Mouse (Mus musculus) heart, postnatal 4 days (tissue): Measurements from ENCODE around the gene Trim31. TPM values are rescaled to one million over a fixed set of nuclear protein-coding genes. Genes with fewer than 3 reads are reported as not detected.

Source experiments
- DNase-seq: peaks from one replicate; pipeline ENCODE4 v3.0.0; 2021
- total RNA-seq, 2 experiments: library from RNA; stranded (reverse); gene quantifications; 2 replicates each; pipeline ENCODE4 v1.2.3; 2021

Trim31 gene
- total RNA-seq, 2 experiments from 2014 or later, result not detected

DNA sequence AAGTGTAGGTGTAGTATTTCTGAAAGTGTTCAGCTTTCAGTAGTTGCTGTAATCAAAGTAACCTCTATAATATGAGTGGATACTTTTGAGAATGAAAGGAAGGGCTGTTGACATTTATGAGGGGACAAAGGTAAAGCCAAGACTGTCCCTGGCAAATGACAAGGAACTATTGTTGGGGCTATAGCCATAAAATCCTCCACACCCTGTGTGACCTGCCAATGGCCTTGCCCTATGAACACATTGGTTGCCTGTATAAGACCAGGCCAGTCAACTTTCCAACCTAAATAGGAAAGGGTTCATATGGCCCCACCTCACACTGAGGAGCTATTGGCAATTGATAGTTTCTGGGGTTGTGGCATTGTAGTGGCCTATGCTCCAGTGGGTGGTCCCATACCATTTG, 853 bp upstream of the Trim31 start:
- no peak for DNase-seq

DNA sequence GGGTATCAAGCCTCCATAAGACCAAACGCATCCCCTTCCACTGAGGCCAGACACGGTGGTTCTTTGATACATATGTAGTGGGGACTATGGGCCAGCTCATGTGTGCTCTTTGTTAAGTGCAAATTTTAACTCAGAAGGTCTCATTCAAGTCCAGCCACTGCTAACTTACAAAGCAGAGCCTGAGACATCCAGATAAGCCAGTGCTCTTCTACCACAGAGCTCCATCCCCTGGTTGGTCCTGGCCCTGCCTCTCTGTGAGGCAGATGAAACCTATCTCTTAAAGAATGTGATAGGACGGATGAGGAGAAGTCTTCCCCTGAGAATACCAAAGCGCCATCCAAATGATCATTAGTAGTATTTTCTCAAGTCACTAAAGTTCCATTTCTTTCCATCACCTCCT, 1.5 kb downstream of the Trim31 start:
- DNase-seq, result no peak

DNA sequence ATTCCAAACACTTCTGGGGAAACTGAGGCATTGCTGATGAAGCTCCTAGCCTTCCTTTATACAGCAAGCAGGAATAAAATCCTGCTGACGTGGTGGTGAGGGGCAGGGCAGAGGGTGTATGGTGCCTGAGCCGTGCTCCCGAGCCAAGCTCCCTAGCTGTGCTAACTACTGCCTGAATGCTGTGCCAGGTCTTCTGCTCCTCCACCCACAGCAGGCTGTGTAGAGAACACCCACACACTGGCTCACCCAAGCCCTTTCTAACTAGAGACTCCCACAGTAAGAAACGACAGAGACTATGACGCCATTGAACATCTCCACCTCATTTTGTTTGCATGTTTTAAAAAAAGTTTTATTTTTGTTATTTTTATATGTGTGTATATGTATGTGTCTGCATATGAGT, 2.1 kb downstream of the Trim31 start:
- no peak for DNase-seq

DNA sequence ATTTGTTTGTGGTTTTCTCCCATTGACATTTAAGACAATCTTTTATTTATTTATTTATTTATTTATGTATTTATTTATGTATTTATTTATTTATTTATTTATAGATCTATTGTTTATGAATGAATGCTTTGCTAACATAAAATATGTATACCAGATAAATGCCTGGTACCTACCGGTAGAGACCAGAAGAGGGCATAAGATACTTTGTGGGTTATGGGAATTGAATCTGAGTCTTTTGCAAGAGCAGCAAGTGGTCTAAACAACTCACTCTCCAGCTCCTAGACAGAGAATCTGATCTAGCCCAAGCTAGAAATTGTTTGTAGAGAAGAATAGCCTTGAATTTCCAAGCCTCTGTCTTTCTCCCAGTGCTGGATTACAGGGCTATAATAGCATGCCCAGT, 2.8 kb downstream of the Trim31 start:
- DNase-seq, result no peak

DNA sequence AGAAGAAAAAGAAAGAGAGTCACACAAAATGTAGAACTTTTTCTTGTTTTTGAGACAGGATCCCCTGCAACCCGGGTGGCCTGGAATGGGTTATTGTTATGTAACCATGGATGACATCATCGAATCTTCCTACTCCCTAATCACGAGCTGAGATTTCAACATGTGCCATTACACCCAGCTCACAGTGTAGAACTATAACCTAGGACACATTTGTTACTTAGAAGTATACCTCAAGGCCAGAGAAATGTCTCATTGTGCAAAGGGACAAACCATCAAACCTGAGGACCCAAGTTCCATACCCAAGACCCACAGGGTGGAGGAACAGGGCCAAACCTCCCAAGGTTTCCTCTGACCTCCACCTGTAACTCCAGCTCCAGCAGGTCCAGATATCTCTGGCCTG, 5.7 kb downstream of the Trim31 start:
- no peak for DNase-seq

DNA sequence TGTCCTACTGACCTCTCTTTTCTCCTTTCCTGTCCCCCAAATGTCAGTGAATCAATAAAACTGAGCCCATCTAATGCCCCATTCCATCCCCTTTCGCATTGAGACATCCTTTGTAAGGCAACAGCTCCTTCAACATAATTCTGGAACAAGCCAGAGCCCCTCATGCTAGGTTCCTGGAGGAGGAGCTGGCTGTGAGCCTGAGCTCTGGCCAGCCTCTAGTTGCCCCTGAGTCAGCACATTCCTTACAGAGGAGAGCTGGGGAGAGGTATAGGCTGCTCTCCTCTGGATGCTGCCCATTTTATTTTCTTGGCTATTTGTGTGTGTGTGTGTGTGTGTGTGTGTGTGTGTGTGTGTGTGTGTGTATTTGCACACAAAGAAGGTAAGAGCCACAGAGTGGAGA, 10.3 kb downstream of the Trim31 start:
- no peak for DNase-seq

DNA sequence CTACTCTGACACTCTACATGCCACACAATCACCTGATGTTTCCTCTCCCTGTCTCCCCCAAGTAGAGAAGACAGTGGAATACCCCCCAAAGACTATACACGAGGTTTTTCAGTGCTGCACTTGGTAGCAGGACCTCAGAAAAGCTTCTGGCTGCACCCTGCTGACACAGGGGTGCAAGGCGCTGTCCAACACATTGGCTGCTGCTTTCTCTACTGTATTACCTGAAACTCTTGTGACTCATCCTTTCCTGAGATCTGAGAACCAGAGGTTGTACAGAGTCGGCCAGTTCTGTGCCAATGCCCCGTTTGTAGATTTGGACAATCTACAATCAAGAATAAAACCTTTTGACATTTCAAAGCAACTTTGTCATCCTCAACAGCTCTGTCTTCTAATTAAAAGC, 11.9 kb downstream of the Trim31 start:
- DNase-seq, result no peak

DNA sequence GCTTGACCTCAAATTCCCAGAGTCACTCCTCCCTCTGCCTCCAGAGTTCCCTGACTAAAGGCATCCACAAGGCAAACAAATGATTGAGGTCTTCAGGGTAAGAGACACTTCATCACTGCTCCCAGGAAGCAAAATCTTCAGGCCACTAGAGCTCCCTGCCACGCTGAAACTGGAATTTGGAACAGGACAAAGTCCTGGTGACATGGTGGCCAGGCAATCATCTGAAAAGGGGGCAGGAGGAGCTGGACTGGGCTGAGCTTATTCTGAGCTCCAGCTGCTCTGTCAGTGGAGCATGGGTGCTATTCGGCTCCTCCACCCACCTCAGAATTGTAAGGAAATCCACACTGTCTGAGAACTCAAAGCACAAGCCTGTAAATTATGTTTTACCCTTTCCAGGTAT, 14.1 kb downstream of the Trim31 start:
- DNase-seq, result no peak

DNA sequence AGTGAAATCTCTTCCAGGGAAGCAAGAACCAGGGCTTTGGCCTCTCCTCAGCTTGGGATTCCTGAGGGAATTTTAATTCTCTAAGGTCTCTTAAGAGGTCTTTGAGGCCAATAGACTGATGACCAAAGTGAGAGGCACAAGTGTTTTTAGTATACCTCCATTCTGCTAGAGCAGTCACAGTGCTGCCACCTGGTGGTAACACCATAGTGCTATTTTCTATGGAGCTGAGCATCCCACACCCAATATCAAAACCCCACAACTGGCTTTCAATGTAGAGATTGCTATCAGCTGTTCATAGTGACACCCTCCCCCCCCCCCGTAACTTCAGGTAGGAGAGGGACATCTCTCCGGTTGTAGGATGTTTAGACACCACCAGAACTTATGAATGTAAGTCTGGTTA, 16.2 kb downstream of the Trim31 start:
- DNase-seq, result peak; percentile 84

DNA sequence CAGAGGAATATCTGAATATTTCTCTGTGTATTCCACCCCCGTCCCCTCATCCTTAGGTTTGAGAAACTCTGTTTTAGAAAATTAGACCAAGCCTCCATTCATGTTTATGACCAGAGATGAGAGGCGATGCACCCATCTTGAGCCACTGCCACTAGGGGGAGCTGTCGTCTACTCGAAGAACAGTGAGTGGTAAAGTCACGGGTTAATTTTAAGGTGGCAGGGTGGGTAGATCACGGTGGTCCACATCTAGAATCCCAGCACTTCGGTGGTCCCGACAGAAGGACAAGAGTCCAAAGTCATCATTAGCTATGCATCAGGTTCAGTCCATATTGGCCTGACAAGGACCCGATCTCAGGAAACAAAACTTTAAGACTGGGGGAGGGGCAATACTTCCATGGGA, 17.2 kb downstream of the Trim31 start:
- DNase-seq, result peak; percentile 75

DNA sequence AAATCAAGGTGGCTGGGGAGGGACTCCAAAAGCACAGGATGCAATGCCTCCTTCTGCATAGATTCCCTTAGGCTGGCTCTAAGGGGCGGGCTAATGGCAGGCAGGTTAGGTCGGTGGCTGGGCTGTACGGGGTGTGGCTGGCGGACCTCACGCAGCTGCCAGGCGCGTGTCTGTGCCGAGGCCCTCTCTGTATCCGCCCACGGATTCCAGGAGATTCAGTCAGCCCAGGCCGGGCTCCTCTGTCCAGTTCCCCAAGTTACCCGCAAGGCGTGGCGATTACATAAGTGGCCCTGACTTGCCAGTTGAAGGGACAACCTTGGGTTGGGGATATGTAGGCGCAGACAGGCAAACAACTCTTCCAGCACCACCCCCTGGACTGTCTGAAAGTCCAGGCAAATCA, 22.3 kb downstream of the Trim31 start:
- no peak for DNase-seq

DNA sequence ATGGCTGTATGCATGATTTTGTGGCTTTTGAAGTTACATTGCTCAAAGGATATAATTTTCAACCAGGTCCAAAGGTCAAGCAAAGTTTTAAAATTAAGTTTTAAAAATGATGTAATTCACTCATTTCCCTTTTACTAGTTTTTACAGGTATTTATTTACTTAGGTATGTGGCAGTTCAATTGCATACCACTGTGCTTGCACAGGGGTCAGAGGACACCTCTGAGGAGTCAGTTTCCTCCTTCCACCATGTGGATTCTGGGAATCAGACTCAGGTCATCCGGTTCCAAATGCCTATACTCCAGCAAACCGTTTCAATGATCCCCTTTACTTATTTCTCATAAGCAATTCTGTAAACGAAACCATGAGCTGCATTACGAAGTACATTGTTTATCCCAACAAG, 24.8 kb downstream of the Trim31 start:
- DNase-seq, result no peak

DNA sequence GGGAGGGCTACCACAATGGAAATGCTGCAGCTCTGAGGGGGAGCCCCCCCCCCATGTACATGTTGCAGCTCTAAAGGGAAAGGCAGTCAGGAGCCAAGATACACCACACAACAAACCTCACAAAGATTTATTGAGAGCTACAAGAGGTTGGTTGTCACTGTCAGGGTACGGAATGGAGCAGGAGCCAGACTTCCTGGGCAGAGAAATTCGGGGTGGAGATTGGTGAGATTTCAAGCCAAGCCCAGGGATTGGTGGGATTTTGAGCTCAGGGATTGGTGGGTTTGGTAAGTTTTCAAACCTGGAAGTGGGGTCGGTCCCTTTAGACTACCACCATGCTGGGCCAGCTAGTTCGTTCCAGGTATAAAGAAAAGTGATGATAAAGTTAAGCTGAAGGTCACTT, 25.6 kb downstream of the Trim31 start:
- DNase-seq, result no peak

DNA sequence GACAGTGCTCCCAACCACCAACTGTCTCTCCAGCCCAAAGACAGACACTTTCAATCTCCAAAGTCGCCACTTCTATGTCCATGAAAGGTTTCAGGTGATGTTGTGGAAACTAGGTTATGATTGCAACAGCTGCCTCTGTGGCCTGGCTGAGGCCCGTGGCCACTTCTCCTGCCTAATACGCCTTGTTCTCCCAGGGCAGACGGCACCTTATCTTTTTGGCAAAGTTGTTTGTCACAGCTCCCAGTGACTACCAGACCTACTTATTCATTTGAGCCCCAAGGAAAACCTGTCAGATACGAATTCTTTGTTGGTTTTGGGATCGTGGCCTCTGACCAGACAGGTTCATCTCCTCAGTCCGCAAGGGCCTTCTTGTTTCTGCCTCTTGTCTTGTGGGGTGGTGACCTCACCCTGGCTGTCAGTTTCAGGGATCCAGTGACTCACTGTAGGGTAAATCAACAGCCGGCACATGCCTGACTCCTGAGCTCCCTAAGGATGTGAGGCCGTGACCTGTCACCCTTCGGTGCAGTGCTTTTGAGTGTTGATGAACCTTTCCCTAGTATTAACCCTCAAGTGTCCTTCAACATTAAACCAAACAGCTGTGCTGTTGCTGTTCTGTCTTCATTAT, 29.7 kb downstream of the Trim31 start:
- DNase-seq, result no peak

DNA sequence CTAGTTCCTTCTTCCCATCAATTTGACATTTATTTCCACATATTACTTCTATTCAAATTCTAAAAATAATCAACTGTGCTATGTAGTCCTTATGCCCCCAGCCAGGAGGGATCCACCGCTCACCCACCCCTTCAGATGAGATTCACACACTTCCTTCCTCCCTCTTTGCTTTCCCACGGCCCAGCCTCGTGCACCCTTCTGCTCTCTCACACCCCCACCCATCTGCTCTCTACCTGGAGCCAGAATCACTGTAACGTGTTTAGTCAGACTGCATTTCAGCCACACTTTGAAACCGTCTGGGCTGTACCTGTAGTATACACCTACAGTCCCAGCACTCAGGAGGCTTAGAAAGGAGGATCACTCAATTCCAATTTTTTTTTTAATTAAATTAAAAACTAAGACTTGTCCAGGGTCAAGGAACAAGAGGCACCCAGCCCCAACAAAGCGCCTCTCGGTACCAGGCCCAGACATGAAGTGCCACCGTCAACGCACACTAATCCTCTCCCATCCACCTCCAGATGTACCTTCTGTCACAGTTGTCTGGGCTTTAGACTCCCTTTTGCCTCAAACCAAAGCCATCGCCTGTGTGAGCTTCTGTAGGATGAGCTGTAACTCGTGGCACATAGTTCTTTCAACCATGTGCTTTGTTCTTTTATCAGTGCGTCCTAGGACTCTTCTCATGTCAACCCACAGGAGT, 31.5 kb downstream of the Trim31 start:
- no peak for DNase-seq

DNA sequence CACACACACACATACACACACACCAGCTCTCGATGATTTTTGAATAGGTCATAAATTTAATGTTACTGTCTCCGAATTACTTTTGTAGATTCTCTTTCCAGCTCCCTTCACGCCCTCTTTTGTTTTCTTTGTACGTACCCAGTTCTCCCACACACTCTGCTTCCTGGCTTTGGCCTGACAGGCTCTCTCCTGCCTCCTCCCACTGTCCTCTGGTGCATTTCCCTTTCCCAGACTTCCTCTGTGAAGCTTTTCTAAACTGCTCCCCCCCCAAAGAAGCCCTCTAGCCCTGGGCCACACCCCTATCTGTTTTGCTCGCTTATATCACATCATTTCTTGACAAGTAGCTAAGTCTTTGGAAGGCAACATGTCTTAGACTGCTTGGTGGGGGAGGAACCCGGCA, 32.3 kb downstream of the Trim31 start:
- DNase-seq, result peak; percentile 41

DNA sequence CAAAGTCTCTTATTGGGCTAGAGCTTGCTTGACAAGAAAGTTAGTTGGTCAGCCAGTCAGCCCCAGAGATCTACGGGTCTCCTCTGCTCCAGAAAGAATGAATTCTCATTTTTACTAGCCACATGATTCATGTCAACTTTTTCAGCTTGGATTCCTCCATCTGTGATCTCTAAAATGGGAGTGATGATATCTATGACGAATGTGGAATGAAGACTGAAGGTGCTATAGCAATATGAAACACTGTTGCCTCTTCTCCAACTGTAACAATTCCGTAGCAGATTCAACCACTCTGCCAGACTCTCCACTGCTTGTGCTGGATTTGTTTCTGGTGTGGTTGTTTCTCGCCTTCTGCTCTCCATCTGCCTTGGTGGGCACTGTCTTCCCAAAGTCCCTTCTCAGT, 33.2 kb downstream of the Trim31 start:
- DNase-seq, result no peak

DNA sequence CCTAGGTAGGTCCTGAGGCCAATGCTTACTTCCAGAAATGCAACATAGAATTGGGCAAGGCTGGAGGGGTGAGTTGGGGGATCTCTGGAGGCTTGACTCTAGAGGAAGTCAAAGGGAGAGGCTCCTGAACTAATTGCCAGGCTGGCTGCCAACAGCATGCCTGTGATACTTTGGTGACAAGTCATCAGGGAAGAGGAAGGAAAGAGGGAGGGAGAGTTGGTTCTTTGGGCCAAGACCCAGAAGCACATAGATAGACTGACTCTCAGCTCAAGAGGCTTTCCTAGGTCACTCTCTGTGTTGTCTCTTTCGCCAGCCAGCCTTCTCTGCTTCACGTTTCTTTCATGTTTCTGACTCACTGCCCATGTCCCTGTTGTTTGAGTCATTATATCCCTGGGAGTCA, 33.9 kb downstream of the Trim31 start:
- DNase-seq, result peak; percentile 66

DNA sequence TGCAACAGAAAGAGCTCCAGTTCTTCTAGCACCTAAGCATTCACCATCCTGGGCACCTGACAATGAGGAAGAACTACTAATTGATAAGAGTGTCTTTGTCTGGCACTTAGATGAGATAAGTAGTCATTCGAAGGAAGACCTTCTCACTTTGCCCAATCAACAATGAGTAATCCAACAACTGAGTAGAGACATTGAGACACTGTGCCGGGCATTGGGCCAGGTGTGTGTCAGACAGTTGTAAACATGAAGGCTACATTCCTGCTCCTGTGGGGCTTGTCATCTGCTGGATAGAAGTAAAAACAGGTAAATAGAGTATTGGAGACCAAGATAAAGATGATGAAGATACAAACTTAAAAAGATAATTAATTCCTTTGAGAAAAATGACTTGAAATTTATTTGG, 40.1 kb downstream of the Trim31 start:
- DNase-seq, result no peak

DNA sequence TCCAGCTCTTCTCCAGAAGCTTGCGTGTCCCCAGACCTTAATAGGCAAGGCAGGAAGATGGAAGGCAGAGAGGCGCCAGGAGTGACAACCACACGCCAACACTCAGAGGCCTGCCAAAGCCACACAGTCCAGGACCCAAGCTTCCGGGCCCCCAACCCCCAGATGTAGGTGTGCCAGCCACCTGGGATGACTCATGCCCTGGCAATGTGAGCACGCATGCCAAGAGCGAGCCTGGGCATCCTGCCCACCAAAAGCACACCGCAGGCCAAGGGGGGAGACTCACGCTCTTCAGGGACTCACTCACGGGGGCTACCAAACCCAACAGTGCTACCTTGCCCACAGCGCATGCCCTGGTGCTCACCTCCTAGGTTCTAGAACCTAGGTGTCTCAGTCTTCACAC, 44.5 kb downstream of the Trim31 start:
- DNase-seq, result peak; percentile 69

DNA sequence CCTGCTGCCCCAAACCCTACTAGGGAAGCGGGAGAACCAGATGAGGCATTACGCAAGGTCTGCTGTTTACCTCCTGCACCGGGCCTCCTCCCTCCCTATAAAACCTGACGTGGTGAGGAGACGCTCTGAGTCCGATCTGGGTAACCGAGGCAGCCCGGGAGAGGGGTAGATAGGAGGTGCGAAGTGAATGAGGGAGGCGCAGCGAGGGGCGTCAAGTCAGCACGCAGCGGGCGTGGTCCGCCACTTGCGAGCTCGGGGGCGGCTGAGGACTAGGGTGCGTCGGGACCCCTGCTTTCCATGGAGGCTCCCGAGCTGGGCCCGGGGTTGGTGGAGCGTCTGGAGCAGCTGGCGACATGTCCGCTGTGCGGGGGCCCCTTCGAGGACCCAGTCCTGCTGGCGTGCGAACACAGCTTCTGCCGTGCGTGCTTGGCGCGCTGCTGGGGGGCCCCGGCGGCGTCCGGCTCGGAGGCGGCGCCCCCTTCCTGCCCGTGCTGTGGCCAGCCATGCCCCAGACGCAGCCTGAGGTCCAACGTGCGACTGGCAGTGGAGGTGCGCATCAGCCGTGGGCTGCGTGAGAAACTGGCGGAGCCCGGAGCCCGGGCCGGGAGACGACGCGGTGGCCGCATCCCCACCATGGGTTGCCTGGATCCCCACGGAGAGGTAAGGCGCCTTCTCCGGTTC, 45.0 kb downstream of the Trim31 start, which contains the start of gene Rnf39:
Gene Rnf39 (plus strand): TSS at position 128 of the 681 bp plus-strand sequence.
- peak; percentile 18 for DNase-seq

DNA sequence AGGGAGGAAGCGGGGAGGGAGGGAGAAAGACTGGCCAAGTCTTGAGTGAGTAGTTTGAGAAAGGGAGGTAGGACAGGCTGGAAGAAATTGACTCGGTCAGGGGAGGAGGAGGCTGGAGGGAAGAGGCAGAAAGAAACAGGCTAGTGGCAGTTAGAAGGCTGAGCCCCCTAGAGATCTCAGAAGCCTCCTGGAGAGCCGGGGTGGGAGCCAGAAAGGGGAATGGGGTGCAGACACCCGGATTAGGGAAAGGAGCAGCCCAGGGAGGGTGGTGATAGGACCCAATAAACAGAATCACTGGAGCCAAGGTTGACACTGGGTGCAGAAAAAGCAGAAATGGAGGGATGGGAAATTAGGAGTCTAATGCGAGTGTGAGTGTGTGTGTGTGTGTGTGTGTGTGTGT, 45.8 kb downstream of the Trim31 start:
- no peak for DNase-seq

DNA sequence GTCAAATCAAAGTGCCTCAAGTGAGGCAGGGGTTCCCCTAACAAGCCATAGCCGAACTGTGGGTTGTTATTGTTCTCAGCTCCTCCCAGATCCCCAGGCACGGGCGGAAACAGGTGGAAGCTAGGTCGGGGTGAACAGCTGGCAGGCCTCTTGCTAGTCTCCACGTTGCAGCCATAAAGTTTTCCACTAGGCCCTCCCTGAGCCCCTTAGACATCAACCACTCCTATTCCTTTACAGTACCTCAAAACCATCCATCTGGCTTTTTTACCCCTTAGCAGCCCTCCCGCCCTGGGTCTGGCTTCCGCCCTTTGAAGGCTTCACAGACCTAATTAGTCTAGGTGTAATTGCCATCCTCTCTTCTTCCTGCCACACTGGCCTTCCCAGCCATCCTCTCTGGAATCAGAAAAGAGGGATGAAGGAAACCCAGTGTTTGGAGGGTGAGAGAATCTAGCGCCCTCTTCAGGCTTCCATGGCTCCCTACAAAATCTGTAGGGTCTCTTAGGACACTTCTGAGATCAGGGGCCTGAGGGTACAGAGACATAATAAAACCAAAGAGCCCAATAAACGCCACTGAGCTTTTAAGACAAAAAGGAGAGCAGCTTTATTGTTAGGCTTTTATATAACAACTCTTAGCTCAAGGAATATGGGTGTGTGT, 46.3 kb downstream of the Trim31 start:
- no peak for DNase-seq
